Mouse (Mus musculus): Measurements from ENCODE around the gene Pum2.

DNA sequence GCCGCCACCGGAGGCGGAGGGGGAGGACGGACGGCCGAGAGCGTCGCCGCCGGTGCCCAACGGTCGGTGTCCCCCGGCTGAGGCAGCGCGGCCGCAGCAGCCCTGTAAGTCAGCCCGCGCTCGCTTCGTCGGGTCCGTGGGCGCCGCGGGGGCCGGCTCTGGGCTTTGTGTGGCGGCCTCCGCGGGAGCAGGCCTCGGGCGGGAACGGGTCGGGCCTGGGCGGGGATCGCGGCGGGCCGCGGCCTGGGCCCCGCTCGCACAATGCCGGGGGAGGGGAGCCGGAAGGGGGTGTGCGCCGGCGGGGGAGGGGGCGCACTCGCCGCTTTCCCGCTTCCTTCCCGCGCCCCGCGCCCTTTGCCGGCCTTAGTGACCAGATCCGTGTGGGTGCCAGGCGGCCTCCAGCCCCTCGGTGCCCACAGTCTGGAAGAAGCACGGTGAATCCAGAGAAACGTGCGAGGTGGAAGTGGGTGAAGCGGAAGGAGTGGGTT lies 487 bp downstream of the Pum2 start:
- no peak for TF ChIP-seq CTCF (IDR thresholded peaks at IDR 0.05; ENCODE audit: insufficient read depth, low read depth, low read length)
- no peak for TF ChIP-seq POLR2A (IDR thresholded peaks at IDR 0.05; ENCODE audit: insufficient read depth, low read depth, low read length)
